Mouse (Mus musculus) midbrain, embryonic 13.5 days (tissue): ENCODE results near the gene U2af1l4. TPM values are rescaled to one million over a fixed set of nuclear protein-coding genes. Genes with fewer than 3 reads are reported as not detected.

Source experiments
- ATAC-seq: fragments of 200-750 bp; cut with Nextera tagmentation; 2 replicates; pipeline ENCODE4 v1.8.0; 2017; ENCODE audit warnings: mild to moderate bottlenecking, moderate TSS enrichment, moderate library complexity
- H3K27ac ChIP-seq: fragments of 300-500 bp; sonication (generic); 2 replicates; pipeline ENCODE4 v1.5.1; 2015; ENCODE audit warnings: inconsistent platforms, mild to moderate bottlenecking, moderate library complexity
- H3K27me3 ChIP-seq: fragments of 300-500 bp; sonication (generic); 2 replicates; pipeline ENCODE4 v1.6.1; 2015; ENCODE audit warnings: mild to moderate bottlenecking, inconsistent platforms
- H3K36me3 ChIP-seq: fragments of 300-500 bp; sonication (generic); 2 replicates; pipeline ENCODE4 v1.6.1; 2015; ENCODE audit warnings: mild to moderate bottlenecking, inconsistent platforms
- H3K4me1 ChIP-seq: fragments of 300-500 bp; sonication (generic); replicated peaks from 2 replicates; pipeline ENCODE4 v1.6.1; 2015; ENCODE audit warnings: inconsistent platforms
- H3K4me2 ChIP-seq: fragments of 300-500 bp; sonication (generic); replicated peaks from 2 replicates; pipeline ENCODE4 v1.6.1; 2015; ENCODE audit warnings: moderate library complexity, mild to moderate bottlenecking, inconsistent platforms
- H3K4me3 ChIP-seq: fragments of 300-500 bp; sonication (generic); replicated peaks from 2 replicates; pipeline ENCODE4 v1.5.1; 2015; ENCODE audit warnings: mild to moderate bottlenecking, inconsistent platforms
- H3K9ac ChIP-seq: fragments of 300-500 bp; sonication (generic); replicated peaks from 2 replicates; pipeline ENCODE4 v1.6.1; 2015; ENCODE audit warnings: mild to moderate bottlenecking, inconsistent platforms
- H3K9me3 ChIP-seq: fragments of 300-500 bp; sonication (generic); 2 replicates; pipeline ENCODE4 v1.6.1; 2016; ENCODE audit warnings: mild to moderate bottlenecking, inconsistent platforms
- WGBS: fragments of 180-500 bp; shearing (Covaris S2); methylation state at CpG from one replicate; pipeline ENCODE4 v1.1.7; 2015; 5-methylcytosine and 5-hydroxymethylcytosine counted together
- microRNA-seq: library from miRNA; unstranded; fragments of <30 nt; microRNA quantifications from one replicate; pipeline ENCODE4, GENCODE M21; 2016
- polyA plus RNA-seq: library from polyadenylated mRNA; unstranded; fragments of >200 nt; fragmentation: Nextera tagmentation; extraction: Ambion mirVana; gene quantifications from 2 replicates; pipeline ENCODE4 v1.2.1, GENCODE M21; 2015

Gene U2af1l4
- polyA plus RNA-seq, 1 experiment from 2014 or later: 92.5 TPM

GRCm38 (mm10) chr7:30604424-30604823 lies 41.3 kb downstream of the U2af1l4 start:
- no peak overlapping the region for H3K9ac ChIP-seq
- 64% methylated on average over 8 of the region's 8 CpGs for WGBS
- H3K4me2 ChIP-seq: no peak overlapping the region
- no peak overlapping the region for H3K4me3 ChIP-seq
- no peak for ATAC-seq
- H3K27ac ChIP-seq: no peak overlapping the region
- H3K4me1 ChIP-seq: peaks cover 10% of the 10 kb centered on the region; the same call in 1 of the 2 replicates
- no peaks in the 10 kb centered on the region for H3K9me3 ChIP-seq
- no peaks in the 10 kb centered on the region for H3K27me3 ChIP-seq
- H3K36me3 ChIP-seq: no peaks in the 10 kb centered on the region

GRCm38 (mm10) chr7:30604944-30605343 lies 41.8 kb downstream of the U2af1l4 start:
- peaks cover 6% of the 10 kb centered on the region; the same call in 1 of the 2 replicates for H3K4me1 ChIP-seq
- H3K9ac ChIP-seq: no peak overlapping the region
- no peaks in the 10 kb centered on the region for H3K27me3 ChIP-seq
- 91% methylated on average over 8 of the region's 8 CpGs for WGBS
- no peak overlapping the region for H3K4me2 ChIP-seq
- H3K27ac ChIP-seq: no peak overlapping the region
- no peaks in the 10 kb centered on the region for H3K36me3 ChIP-seq
- H3K4me3 ChIP-seq: no peak overlapping the region
- no peaks in the 10 kb centered on the region for H3K9me3 ChIP-seq
- ATAC-seq: no peak

GRCm38 (mm10) chr7:30607706-30608309 lies 44.7 kb downstream of the U2af1l4 start:
- Histone ChIP-seq H3K9ac (no peak overlapping the region; the same call in 1 of the 2 replicates), H3K9me3 (no peaks in the 10 kb centered on the region), H3K4me2 (no peak overlapping the region), H3K27me3 (no peaks in the 10 kb centered on the region), H3K36me3 (no peaks in the 10 kb centered on the region), H3K4me3 (no peak overlapping the region), H3K4me1 (no peaks in the 10 kb centered on the region; the same call in 1 of the 2 replicates), H3K27ac (no peak overlapping the region)
- peak; percentile 55; the same call in 1 of the 2 replicates for ATAC-seq
- 33% methylated on average over 8 of the region's 8 CpGs for WGBS

- H3K9me3 ChIP-seq: no peaks in the 10 kb centered on the region
- WGBS: 47% methylated on average over 15 of the region's 16 CpGs
- H3K4me2 ChIP-seq: no peak overlapping the region
- no peaks in the 10 kb centered on the region for H3K36me3 ChIP-seq
- no peaks in the 10 kb centered on the region; the same call in 1 of the 2 replicates for H3K4me1 ChIP-seq
- ATAC-seq: no peak
- H3K27me3 ChIP-seq: no peaks in the 10 kb centered on the region
- H3K9ac ChIP-seq: no peak overlapping the region; the same call in 1 of the 2 replicates
- no peak overlapping the region for H3K4me3 ChIP-seq
- H3K27ac ChIP-seq: no peak overlapping the region
Observed at GRCm38 (mm10) chr7:30608476-30608875, 45.4 kb downstream of the U2af1l4 start.

GRCm38 (mm10) chr7:30610043-30610442 lies 46.9 kb downstream of the U2af1l4 start:
- H3K27me3 ChIP-seq: no peaks in the 10 kb centered on the region
- H3K36me3 ChIP-seq: peaks cover 1% of the 10 kb centered on the region; the same call in 1 of the 2 replicates
- 58% methylated on average over 7 of the region's 7 CpGs for WGBS
- no peak overlapping the region for H3K4me2 ChIP-seq
- ATAC-seq: no peak
- no peak overlapping the region for H3K9ac ChIP-seq
- H3K4me3 ChIP-seq: no peak overlapping the region
- no peaks in the 10 kb centered on the region; the same call in 1 of the 2 replicates for H3K4me1 ChIP-seq
- H3K9me3 ChIP-seq: no peaks in the 10 kb centered on the region
- no peak overlapping the region for H3K27ac ChIP-seq

- peaks cover 29% of the 10 kb centered on the region for H3K36me3 ChIP-seq
- 0 out of 2 replicates have a peak, but pooled peaks have one; percentile 10 for ATAC-seq
- no peak within 1 kb of the TSS for H3K9ac ChIP-seq
- no peaks in the 10 kb centered on the region; the same call in 1 of the 2 replicates for H3K4me1 ChIP-seq
- H3K4me2 ChIP-seq: no peak within 1 kb of the TSS
- 79% methylated on average over 8 of the region's 8 CpGs for WGBS
- no peaks in the 10 kb centered on the region for H3K27me3 ChIP-seq
- no peak within 1 kb of the TSS for H3K27ac ChIP-seq
- no peaks in the 10 kb centered on the region for H3K9me3 ChIP-seq
- H3K4me3 ChIP-seq: no peak within 1 kb of the TSS
Observed at GRCm38 (mm10) chr7:30612654-30613402, 49.7 kb downstream of the U2af1l4 start, which contains the start of gene Upk1a. Upk1a (minus strand) TSS chr7:30612847.

- 20% methylated on average over 14 of the region's 14 CpGs for WGBS
- no peaks in the 10 kb centered on the region for H3K9me3 ChIP-seq
- no peak overlapping the region for H3K27ac ChIP-seq
- no peaks in the 10 kb centered on the region for H3K27me3 ChIP-seq
- H3K4me1 ChIP-seq: no peaks in the 10 kb centered on the region; the same call in 1 of the 2 replicates
- H3K36me3 ChIP-seq: peaks cover 37% of the 10 kb centered on the region
- H3K4me3 ChIP-seq: no peak overlapping the region
- H3K4me2 ChIP-seq: no peak overlapping the region
- no peak overlapping the region for H3K9ac ChIP-seq
- ATAC-seq: 0 out of 2 replicates have a peak, but pooled peaks have one; percentile 45
Observed at GRCm38 (mm10) chr7:30613529-30614112, 50.5 kb downstream of the U2af1l4 start.

- H3K27me3 ChIP-seq: no peaks in the 10 kb centered on the region
- H3K9ac ChIP-seq: no peak overlapping the region
- H3K4me2 ChIP-seq: no peak overlapping the region
- 82% methylated on average over 2 of the region's 2 CpGs for WGBS
- no peaks in the 10 kb centered on the region for H3K9me3 ChIP-seq
- H3K4me3 ChIP-seq: no peak overlapping the region
- no peaks in the 10 kb centered on the region for H3K4me1 ChIP-seq
- no peak overlapping the region for H3K27ac ChIP-seq
- no peak for ATAC-seq
- peaks cover 45% of the 10 kb centered on the region for H3K36me3 ChIP-seq
Observed at GRCm38 (mm10) chr7:30614454-30614853, 51.4 kb downstream of the U2af1l4 start.

Small RNA genes within 50 kb of the gene (microRNA-seq; reads per million reads assigned to microRNA genes)
- 0.82 reads per million for gene Gm38670
- gene Mir3569: not detected

Other genes starting within 250 kb of the U2af1l4 start
- 10.8 and 11.7 TPM in 2 replicates for gene Syne4, start 248.5 kb upstream of the U2af1l4 start, polyA plus RNA-seq
- not detected in 2 replicates for gene E130208F15Rik, start 241.6 kb upstream of the U2af1l4 start, polyA plus RNA-seq
- gene Sdhaf1, start 239.4 kb upstream of the U2af1l4 start, polyA plus RNA-seq: 21.2 and 23.6 TPM in 2 replicates
- gene Lrfn3, start 200.5 kb upstream of the U2af1l4 start, polyA plus RNA-seq: 11.4 and 13.0 TPM in 2 replicates
- 21.0 and 23.8 TPM in 2 replicates for gene Tyrobp, start 149.5 kb upstream of the U2af1l4 start, polyA plus RNA-seq
- 0.54 TPM in 1 of 2 replicates, not detected in the other for gene Hcst, start 143.4 kb upstream of the U2af1l4 start, polyA plus RNA-seq
- 1.2 and 1.3 TPM in 2 replicates for gene Nfkbid, start 141.6 kb upstream of the U2af1l4 start, polyA plus RNA-seq
- 521 and 559 TPM in 2 replicates for gene Aplp1, start 117.8 kb upstream of the U2af1l4 start, polyA plus RNA-seq
- 3.1 and 3.6 TPM in 2 replicates for gene Kirrel2, start 105.6 kb upstream of the U2af1l4 start, polyA plus RNA-seq
- gene Nphs1, start 105.0 kb upstream of the U2af1l4 start, polyA plus RNA-seq: 0.78 and 0.94 TPM in 2 replicates
- gene Prodh2, start 69.7 kb upstream of the U2af1l4 start, polyA plus RNA-seq: not detected in 2 replicates
- gene Arhgap33, start 28.2 kb upstream of the U2af1l4 start, polyA plus RNA-seq: 106 and 114 TPM in 2 replicates
- gene Hspb6, start 11.1 kb upstream of the U2af1l4 start, polyA plus RNA-seq: 5.7 and 6.6 TPM in 2 replicates
- gene Proser3, start 11.0 kb upstream of the U2af1l4 start, polyA plus RNA-seq: 8.7 and 12.3 TPM in 2 replicates
- 54.4 and 60.4 TPM in 2 replicates for gene Lin37, start 3.5 kb upstream of the U2af1l4 start, polyA plus RNA-seq
- gene Gm49396, start within 50 bp of the U2af1l4 start, polyA plus RNA-seq: 20.7 and 22.6 TPM in 2 replicates
- gene Psenen, start 326 bp downstream of the U2af1l4 start, polyA plus RNA-seq: 131 and 133 TPM in 2 replicates
- 4.8 and 6.6 TPM in 2 replicates for gene Igflr1, start 2.1 kb downstream of the U2af1l4 start, polyA plus RNA-seq
- gene Kmt2b, start 25.4 kb downstream of the U2af1l4 start, polyA plus RNA-seq: 12.9 and 13.3 TPM in 2 replicates
- gene Zbtb32, start 35.6 kb downstream of the U2af1l4 start, polyA plus RNA-seq: 0.14 and 0.31 TPM in 2 replicates
- 0.46 and 0.73 TPM in 2 replicates for gene Upk1a, start 49.5 kb downstream of the U2af1l4 start, polyA plus RNA-seq
- gene Cox6b1, start 62.9 kb downstream of the U2af1l4 start, polyA plus RNA-seq: 1,046 and 1,055 TPM in 2 replicates
- not detected in 2 replicates for gene Etv2, start 72.6 kb downstream of the U2af1l4 start, polyA plus RNA-seq
- 130 and 153 TPM in 2 replicates for gene Rbm42, start 87.0 kb downstream of the U2af1l4 start, polyA plus RNA-seq
- gene Haus5, start 101.7 kb downstream of the U2af1l4 start, polyA plus RNA-seq: 34.2 and 37.0 TPM in 2 replicates
- not detected in 2 replicates for gene Pmis2, start 108.3 kb downstream of the U2af1l4 start, polyA plus RNA-seq
- gene 2200002J24Rik, start 135.6 kb downstream of the U2af1l4 start, polyA plus RNA-seq: not detected in 2 replicates
- 0.62 and 1.3 TPM in 2 replicates for gene Atp4a, start 148.9 kb downstream of the U2af1l4 start, polyA plus RNA-seq
- gene Tmem147, start 166.2 kb downstream of the U2af1l4 start, polyA plus RNA-seq: 200 and 203 TPM in 2 replicates
- 1.1 and 2.2 TPM in 2 replicates for gene Gapdhs, start 180.4 kb downstream of the U2af1l4 start, polyA plus RNA-seq
- gene Sbsn, start 188.2 kb downstream of the U2af1l4 start, polyA plus RNA-seq: 2.3 TPM in 2 replicates
- 0.27 and 0.57 TPM in 2 replicates for gene Dmkn, start 200.5 kb downstream of the U2af1l4 start, polyA plus RNA-seq
- gene Krtdap, start 224.6 kb downstream of the U2af1l4 start, polyA plus RNA-seq: not detected in 2 replicates